Mouse (Mus musculus) neutrophil, adult 5-6 weeks (primary cell): ENCODE data around the gene Olfr462. TPM values are rescaled to one million over a fixed set of nuclear protein-coding genes. Genes with fewer than 3 reads are reported as not detected.
"Not testable (repeated sequence)": the region's sequence is repeated elsewhere in the genome, so short reads cannot be mapped to it uniquely, and the experiment has no call there.

Experiments used
- ATAC-seq: fragments of 151-379, 151-347 bp; 2 replicates; pipeline ENCODE4 v1.8.0; 2017; ENCODE audit warnings: mild to moderate bottlenecking, moderate TSS enrichment; ENCODE audit not compliant: insufficient number of reproducible peaks, poor library complexity, low FRiP score, severe bottlenecking; ENCODE audit errors: extremely low read depth
- total RNA-seq: library from RNA; stranded (forward); fragments of 200-1000 nt; gene quantifications from 2 replicates; pipeline ENCODE4 v1.2.3, GENCODE M21; 2017

Gene Olfr462
- total RNA-seq = not detected in 2 replicates

DNA sequence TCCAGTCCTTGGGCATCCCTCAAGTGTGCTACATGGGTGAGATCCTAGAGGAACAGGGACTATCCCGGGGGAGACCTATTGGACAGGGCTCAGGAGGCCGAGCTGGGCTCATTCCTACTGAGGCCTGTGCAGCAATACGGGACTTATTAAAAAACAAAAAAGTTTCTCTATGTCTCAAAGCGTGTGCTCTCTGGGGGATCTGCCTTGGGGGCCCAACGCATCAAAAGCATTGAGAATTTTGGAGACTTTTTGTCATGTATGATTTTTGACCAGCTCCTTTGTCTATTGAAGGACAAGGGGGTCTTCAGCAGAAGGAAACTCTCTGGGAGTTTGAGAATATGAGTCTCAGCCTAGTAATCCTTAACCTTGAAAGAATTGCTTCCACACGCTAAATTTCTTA is at the start of gene Olfr462:
Gene Olfr462 (minus strand): TSS at position 101 of the 400 bp plus-strand sequence.
- no peak for ATAC-seq

DNA sequence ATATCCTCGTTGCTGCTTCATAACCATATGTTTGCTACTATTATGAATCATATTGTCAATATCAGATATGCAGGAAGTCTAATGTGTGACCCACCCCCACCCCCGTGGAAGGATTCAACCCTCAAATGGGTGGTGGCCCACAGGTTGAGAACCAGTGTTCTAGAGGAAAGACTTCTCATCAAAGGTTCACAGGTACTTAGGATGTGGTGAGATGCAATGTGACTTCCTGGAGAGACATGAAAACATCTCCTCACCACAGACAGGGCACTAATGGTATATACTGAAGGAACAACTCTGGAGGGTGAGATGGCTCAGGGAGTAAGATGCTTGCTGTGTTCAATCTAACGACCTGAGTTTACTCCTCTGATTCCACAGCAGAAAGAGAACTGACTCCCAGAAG is 43.4 kb upstream of the Olfr462 start:
- ATAC-seq = peak; percentile 41; the same call in 1 of the 2 replicates

GRCm38 (mm10) chr11:87933731-87934130 is 41.7 kb upstream of the Olfr462 start:
- ATAC-seq = no peak

- no peak for ATAC-seq
Measured at GRCm38 (mm10) chr11:87930348-87930747, 38.3 kb upstream of the Olfr462 start.

GRCm38 (mm10) chr11:87920966-87921365 is 28.9 kb upstream of the Olfr462 start, which contains the start of gene Olfr464:
Olfr464 (minus strand) TSS chr11:87920967.
- no peak for ATAC-seq

- ATAC-seq = no peak
Measured at GRCm38 (mm10) chr11:87920301-87920700, 28.2 kb upstream of the Olfr462 start.

- no peak for ATAC-seq
Measured at GRCm38 (mm10) chr11:87916005-87916404, 23.9 kb upstream of the Olfr462 start.

DNA sequence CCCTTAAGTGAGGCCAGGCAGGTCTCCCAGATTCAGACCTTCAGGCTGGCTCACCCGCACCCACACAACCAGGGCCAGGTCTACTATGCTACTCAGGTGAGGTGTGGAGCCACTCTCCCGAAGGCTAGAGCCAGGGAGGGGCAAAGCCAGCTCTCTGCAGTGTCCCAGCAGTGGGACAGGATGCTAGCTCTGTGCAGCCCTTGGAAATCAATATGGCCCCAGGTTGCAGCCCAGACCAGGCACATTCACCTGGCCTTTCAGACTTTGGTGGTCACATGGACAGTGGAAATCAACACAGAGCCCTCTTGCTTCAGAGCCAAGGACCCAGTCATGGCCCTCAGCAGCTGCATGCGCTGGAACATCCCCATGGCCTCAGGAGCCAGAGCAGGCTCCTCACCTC is 12.3 kb upstream of the Olfr462 start:
- no peak for ATAC-seq

- no peak for ATAC-seq
Measured at GRCm38 (mm10) chr11:87897287-87897686, 5.2 kb upstream of the Olfr462 start, which contains the start of gene Olfr463. Olfr463 (minus strand) TSS chr11:87897387.

GRCm38 (mm10) chr11:87884856-87885255 is 7.2 kb downstream of the Olfr462 start:
- ATAC-seq = no peak

DNA sequence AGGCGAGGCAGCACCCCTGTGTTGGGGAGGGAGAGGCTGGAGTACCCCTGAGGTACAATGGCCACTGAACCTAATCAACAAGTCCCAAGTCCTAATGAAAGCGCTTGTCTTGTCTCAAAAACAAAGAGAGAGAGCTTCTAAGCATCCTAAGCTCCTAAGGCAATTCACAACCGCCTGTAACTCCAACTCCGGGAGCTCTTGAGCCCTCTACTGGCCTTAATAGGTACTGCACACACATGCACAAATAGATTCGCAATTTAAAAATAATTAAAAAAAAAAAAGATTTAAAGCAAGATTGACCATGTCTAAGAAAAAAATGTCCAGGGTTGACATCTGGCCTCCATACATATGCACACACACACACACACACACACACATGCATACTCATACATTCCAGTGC is 8.6 kb downstream of the Olfr462 start:
- ATAC-seq = no peak

DNA sequence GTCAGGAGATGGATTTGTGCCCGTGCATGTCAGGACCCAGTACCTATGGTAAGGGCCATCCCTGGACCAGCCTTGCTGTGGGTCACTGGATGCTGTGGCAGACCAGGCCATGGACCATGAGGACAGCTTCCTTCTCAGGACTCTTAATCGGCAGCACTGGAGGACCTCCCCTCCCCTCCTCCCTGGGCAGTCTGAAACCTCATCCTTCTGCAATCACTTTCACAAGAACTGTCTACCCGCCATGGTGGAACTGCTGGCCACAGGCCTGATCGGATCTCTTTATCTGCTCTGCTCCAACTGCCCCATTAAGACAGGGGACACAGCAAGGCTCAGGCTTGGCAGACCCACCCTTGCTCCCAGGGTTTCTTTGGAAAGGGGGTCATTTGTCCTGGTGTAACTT is 10.4 kb downstream of the Olfr462 start:
- ATAC-seq = no peak

- ATAC-seq = no peak
Measured at GRCm38 (mm10) chr11:87879826-87880225, 12.2 kb downstream of the Olfr462 start.

GRCm38 (mm10) chr11:87875436-87875835 is 16.6 kb downstream of the Olfr462 start, which contains the start of gene Epx:
Epx (minus strand) TSS chr11:87875536.
- no peak for ATAC-seq

DNA sequence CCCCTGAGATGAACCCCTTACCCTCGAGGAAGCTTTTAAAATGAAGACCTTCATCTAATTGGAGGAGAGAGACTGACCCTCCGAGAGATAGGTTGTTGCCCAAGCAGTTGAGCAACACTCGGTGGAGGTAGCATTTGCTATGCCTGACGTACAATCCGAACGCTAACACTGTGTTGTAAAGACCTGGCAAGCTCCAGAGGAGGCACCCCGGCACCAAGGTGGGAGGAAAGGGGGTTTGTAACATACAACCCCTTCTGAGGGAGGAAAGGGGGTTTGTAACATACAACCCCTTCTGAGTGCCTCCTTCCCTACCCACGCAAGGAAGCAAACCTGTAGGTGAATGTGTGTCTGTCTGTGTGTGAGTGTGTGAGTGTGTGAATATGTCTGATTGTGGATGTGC is 20.3 kb downstream of the Olfr462 start:
- no peak for ATAC-seq

DNA sequence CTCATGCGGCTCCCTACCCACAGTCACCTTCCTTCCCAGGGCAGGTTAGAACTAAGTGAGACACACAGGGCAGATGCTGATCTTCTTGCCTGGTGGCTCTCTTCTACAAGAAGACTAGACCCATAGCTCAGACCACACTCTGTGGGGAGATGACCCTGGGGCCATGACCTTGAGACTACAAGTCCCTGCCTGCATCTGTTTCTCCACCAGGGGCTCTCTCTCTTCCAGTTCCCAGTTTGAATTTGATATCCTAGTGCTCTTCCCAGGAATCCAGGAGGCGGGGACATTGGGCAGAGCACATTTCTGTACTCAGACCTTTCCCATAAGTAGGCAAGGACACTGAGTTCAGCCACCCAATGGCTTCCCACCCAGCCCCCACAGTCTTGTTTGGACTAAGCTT is 22.0 kb downstream of the Olfr462 start:
- no peak for ATAC-seq

DNA sequence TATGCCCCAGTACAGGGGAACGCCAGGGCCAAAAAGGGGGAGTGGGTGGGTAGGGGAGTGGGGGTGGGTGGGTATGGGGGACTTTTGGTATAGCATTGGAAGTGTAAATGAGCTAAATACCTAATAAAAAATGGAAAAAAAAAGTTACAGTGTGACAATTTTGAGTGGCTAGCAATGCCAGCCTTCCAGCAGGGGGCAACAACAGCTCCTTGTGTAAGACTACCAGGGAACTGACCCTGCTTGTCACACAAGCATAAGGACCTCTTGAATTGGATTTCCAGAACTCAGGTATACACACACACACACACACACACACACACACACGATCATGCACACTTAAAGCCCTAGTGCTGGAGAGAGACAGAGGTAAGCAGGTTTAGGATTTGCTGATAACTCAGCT is 25.2 kb downstream of the Olfr462 start:
- not testable (repeated sequence) for ATAC-seq

GRCm38 (mm10) chr11:87862805-87863204 is 29.3 kb downstream of the Olfr462 start:
- ATAC-seq = no peak

DNA sequence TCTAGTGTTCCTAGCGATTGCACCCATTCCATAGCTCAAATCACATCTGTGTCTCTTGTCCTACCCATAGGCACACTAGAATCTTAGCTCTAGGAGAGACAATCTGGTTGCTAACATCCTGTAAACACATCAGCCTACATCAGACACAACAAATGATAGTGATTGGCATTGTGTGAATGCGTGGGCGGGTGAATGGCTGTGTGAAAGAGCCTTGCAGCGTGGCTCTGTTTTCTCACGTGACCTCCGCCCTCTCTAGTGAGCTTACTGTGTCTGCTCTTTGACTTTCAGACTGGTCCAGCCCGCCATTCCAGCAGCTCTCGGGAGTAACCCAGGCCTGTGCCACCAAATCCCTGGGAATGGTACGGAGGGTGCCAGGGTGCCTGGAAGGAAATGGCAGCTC is 31.6 kb downstream of the Olfr462 start:
- ATAC-seq = no peak

DNA sequence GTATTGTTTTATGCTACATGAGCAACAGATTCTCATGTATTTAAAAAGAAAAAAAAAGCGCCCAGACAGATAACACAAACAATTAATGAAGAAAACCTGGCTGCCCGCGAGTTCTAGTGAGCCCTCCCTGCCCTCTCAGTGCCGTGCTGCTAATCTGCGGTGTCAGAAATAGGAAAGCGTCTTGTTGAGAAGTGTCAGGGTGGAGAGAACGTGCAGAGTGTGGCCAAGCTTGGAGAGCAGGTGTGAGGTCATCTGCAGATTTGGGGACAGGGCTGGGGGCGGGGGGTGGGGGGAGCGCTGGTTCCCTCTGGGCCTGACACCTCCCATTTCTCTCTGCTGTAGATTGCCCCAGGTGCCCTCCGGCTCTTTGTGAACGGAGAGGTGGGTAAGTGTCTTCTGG is 32.8 kb downstream of the Olfr462 start:
- no peak for ATAC-seq

GRCm38 (mm10) chr11:87854550-87854949 is 37.5 kb downstream of the Olfr462 start:
- ATAC-seq = no peak
